Mouse (Mus musculus): ENCODE data around the gene Mrps18a.

The Mrps18a gene

GRCm38 (mm10) chr17:46101906-46102305 lies 8.9 kb upstream of the Mrps18a start:
- DNase-seq (ENCODE audit: low spot score in 2 of 2) = no peak

DNA sequence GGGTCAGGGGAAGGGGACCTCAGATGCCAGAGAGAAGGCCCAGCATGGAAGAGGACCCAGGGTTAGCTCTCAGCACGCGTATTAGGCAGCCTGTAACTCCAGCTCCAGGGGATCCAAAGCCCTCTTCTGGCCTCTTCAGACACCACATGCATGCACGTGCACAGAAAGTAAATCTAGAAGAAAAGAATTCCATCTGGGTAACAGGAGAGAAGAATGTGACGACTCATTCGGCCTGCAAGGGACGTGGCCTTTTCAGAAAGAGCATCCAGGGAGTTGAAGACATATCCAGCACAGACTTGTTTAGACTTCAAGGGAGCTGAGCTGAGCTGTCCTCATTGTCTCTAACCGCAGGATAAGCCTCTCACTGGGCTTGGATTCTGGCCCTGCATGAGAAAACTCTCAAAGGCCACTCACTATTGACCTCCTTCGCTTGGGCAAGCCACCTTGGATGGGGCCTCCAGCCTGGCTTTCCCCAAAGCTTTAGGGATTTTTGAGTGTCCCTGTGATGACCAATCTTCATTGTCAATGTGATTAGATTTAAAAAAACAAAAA lies 8.1 kb upstream of the Mrps18a start:
- no peak for DNase-seq (ENCODE audit: low spot score in 2 of 2)

- no peak for DNase-seq (ENCODE audit: low spot score in 2 of 2)
Observed at GRCm38 (mm10) chr17:46104487-46104886, 6.3 kb upstream of the Mrps18a start.

GRCm38 (mm10) chr17:46108286-46108685 lies 2.5 kb upstream of the Mrps18a start:
- no peak for DNase-seq (ENCODE audit: low spot score in 2 of 2)

DNA sequence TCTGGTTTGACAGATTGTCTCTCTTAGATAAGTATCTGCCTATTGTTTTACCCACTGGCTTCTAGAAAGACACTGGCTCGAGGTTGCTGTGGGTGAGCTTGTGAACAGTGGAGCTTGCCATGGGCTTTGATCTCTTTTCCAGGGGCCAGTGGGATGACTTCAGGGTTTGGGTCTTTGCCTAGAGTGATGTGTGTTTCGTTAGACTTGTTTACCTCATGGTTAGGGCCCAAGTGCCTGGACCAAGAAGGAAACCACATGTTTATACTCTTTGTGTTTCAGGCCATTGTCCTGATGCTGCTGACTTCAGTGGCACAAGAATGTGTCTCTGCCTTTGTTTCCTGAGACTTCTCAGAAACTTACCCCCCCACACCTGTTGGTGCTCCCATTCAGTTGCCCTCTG lies 4.7 kb downstream of the Mrps18a start:
- no peak for DNase-seq (ENCODE audit: low spot score in 2 of 2)

DNA sequence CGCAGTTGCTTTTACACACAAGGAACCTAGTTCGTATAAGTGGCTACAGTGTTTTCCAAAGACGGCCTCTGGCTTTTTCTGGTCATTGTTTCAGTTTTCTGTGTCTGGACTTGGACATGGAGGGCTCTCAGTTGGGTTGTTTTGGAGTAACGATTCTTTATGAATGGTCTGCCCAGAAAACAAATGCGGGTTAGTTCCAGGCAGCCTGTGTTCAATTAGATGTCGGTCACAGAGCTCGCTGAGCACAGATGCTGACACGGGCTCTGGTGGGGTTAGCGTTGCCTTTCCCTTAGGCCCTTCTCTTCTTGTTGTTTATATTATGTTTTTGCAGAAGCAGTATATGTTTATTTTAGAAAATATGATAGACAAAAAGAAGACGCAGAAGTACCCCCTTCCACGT lies 5.4 kb downstream of the Mrps18a start:
- no peak for DNase-seq (ENCODE audit: low spot score in 2 of 2)

GRCm38 (mm10) chr17:46116881-46117280 lies 6.1 kb downstream of the Mrps18a start:
- no peak for DNase-seq (ENCODE audit: low spot score in 2 of 2)

GRCm38 (mm10) chr17:46117623-46118422 lies 7.0 kb downstream of the Mrps18a start:
- no peak for DNase-seq (ENCODE audit: low spot score in 2 of 2)

DNA sequence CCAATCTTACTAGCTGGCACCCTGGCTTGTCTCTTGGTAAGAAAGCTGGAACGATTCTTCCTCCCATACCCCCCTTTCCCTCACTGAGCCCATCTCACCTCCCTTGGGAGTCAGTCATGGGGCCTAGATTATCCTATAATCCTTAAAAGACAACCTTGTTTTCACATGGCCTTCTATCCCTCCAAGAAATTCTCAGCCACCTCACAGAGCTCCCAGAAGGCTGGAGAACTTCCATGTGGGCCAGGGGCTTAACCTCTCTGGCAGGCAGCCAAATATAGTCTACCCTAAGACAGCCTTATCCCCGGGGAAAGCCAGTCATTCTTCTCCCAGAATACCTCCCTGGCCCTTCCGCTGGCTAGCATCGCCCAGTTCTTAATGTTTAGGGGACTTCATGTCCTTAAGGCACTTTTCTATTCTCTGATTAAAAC lies 7.7 kb downstream of the Mrps18a start:
- no peak for DNase-seq (ENCODE audit: low spot score in 2 of 2)

DNA sequence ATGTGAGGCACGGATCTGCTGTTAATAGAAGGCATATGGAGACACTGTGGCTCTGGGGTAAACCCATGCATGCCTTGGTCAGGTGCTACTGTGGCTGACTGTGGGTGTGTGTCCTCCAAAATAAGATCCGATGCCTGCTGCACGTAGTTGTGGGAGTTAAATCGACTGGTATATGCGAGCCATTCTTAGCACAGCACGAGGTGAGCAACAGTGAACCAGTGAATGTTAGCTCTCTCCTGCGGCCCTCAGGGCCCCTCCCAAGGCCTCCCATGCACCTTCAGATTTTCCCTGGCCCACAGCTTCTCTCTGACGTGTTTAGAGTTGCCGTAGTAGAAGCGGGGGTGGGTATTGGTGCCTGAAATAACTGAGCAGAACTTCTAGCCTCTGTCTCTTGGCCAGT lies 8.9 kb downstream of the Mrps18a start:
- DNase-seq (ENCODE audit: low spot score in 2 of 2) = no peak

- no peak for DNase-seq (ENCODE audit: low spot score in 2 of 2)
Observed at GRCm38 (mm10) chr17:46122791-46123190, 12.0 kb downstream of the Mrps18a start.

DNA sequence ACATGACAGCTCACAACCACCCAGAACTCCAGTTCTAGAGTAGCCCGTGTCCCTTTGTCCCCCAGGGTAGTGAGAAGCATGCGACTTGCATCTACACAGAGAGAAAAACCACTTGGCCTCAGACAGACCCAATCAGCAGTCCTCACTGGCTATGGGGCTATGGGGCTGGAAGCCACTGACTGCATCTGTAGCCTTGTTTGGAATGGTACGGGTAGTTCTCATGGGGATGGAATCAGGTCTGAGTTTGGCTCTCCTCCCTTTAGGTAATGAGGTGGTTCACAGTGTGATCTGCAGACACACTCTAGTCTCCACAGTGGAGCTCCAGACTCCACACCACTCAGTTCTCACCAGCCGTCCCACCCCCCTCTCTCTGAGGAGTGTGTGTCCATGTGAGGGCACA lies 12.5 kb downstream of the Mrps18a start:
- DNase-seq (ENCODE audit: low spot score in 2 of 2) = no peak

GRCm38 (mm10) chr17:46123953-46124700 lies 13.3 kb downstream of the Mrps18a start:
- no peak for DNase-seq (ENCODE audit: low spot score in 2 of 2)

GRCm38 (mm10) chr17:46126608-46127007 lies 15.8 kb downstream of the Mrps18a start:
- DNase-seq (ENCODE audit: low spot score in 2 of 2) = no peak

- no peak for DNase-seq (ENCODE audit: low spot score in 2 of 2)
Observed at GRCm38 (mm10) chr17:46127814-46128493, 17.2 kb downstream of the Mrps18a start.

- no peak for DNase-seq (ENCODE audit: low spot score in 2 of 2)
Observed at GRCm38 (mm10) chr17:46129741-46130498, 19.1 kb downstream of the Mrps18a start.

DNA sequence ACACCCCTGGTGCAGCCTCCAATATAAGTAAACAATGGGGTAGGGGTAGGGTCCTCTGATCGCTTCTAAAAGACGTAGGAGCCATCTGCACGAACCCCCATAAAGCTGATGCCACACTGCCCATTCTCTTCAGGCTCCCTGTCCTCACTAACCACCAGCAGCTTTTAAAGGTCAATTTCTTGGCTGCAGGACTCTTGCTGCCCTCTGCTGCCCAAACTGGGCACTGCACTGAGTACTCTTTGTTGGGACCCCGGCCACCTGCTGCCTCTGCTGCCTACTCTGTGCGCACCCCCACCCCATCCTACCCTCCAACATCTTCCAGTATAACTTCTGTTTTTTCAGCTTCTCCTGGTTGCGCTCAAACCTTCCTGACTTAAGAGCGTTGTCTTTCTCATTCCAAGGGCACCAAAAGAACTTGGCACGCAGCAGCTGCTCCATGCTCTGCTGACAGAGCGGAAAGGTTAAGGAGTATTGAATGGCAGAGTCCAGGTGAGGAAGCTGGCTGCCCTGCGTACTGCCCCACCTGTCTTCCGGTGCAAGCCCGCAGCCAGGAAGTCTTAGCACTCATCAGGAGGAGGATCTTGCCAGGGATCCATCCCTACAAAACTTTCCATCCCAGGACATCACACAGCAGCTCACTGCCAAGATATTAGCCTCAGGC lies 21.4 kb downstream of the Mrps18a start:
- DNase-seq (ENCODE audit: low spot score in 2 of 2) = peak; percentile 75

- DNase-seq (ENCODE audit: low spot score in 2 of 2) = no peak
Observed at GRCm38 (mm10) chr17:46132862-46133261, 22.1 kb downstream of the Mrps18a start.

DNA sequence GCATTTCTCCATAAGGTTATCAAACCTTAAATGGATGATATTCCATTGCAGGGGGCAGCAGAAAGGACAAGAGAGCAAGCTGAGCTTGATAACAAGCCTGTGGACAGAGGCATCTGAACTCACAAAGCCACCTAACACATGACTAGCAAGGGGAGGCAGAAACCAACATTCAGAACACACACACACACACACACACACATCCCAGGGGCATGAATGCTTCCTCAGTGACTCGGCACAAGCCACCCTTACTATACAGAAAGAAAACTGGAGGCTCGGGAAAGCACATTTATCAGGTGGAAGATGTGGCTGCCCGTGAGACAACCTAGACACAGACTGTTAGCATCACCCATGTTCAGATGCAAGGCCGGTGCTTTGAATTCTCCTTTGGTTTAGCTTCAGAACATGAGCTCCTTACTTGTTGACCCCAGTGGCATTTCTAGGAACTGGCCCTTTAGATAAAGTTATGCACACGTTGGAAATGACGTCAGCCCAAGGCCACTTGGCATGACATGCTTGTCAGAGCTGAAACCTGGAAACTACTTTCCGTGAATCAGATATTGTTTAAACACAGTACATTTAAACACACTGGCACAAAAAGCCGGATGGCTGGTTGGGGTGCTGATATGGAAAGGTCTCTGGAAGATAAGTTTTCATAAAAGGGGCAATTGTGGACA lies 27.9 kb downstream of the Mrps18a start:
- no peak for DNase-seq (ENCODE audit: low spot score in 2 of 2)

- no peak for DNase-seq (ENCODE audit: low spot score in 2 of 2)
Observed at GRCm38 (mm10) chr17:46139872-46140271, 29.1 kb downstream of the Mrps18a start.
